Mouse (Mus musculus) thymus, adult 2 months (tissue): ENCODE measurements around the gene Atf6. TPM values are rescaled to one million over a fixed set of nuclear protein-coding genes. Genes with fewer than 3 reads are reported as not detected.

Experiments used
- DNase-seq: peaks from one replicate; pipeline ENCODE4 v3.0.0; 2021
- H3K27ac ChIP-seq: fragments of 200-500 bp; 2 replicates; pipeline ENCODE4 v1.5.1; 2012; ENCODE audit warnings: low read length, control low read depth; ENCODE audit not compliant: control insufficient read depth, insufficient read depth
- H3K27me3 ChIP-seq: fragments of 200-500 bp; 2 replicates; pipeline ENCODE4 v1.6.1; 2012; ENCODE audit warnings: mild to moderate bottlenecking, low read length, moderate library complexity, mixed read lengths; ENCODE audit not compliant: control insufficient read depth, insufficient read depth
- H3K36me3 ChIP-seq: fragments of 200-500 bp; 2 replicates; pipeline ENCODE4 v1.6.1; 2012; ENCODE audit warnings: mild to moderate bottlenecking, low read length, moderate library complexity; ENCODE audit not compliant: control insufficient read depth, insufficient read depth
- H3K4me1 ChIP-seq: fragments of 200-500 bp; replicated peaks from 2 replicates; pipeline ENCODE4 v1.6.1; 2012; ENCODE audit warnings: low read length; ENCODE audit not compliant: control insufficient read depth, insufficient read depth
- H3K4me3 ChIP-seq: fragments of 200-500 bp; 2 replicates; pipeline ENCODE4 v1.5.1; 2012; ENCODE audit warnings: mild to moderate bottlenecking, low read length, control low read depth, moderate library complexity; ENCODE audit not compliant: control insufficient read depth, insufficient read depth
- CTCF ChIP-seq: fragments of 200-500 bp; IDR thresholded peaks from 2 replicates; pipeline ENCODE4 v1.5.1; 2012; ENCODE audit warnings: mild to moderate bottlenecking, control low read depth, low read length, moderate library complexity, borderline replicate concordance; ENCODE audit not compliant: control insufficient read depth, poor library complexity, insufficient read depth; ENCODE audit errors: extremely low read depth
- POLR2A ChIP-seq: fragments of 200-500 bp; IDR thresholded peaks from 2 replicates; pipeline ENCODE4 v1.6.1; 2012; ENCODE audit warnings: mild to moderate bottlenecking, low read length, control low read depth, moderate library complexity; ENCODE audit not compliant: control insufficient read depth, poor library complexity, insufficient read depth; ENCODE audit errors: extremely low read depth
- WGBS: fragments of 180-500 bp; shearing (Covaris S2); methylation state at CpG from one replicate; pipeline ENCODE4 v1.1.7; 2018; 5-methylcytosine and 5-hydroxymethylcytosine counted together
- polyA plus RNA-seq: library from polyadenylated mRNA; depleted of rRNA; stranded (reverse); fragments of >200 nt; gene quantifications from 2 replicates; pipeline ENCODE4 v1.2.3, GENCODE M21; 2012

The Atf6 gene
- polyA plus RNA-seq, 1 experiment: 7.0 TPM

- no peak for DNase-seq
- no peaks in the 10 kb centered on the region for H3K4me1 ChIP-seq
- no peak overlapping the region for H3K4me3 ChIP-seq
- H3K27ac ChIP-seq: no peak overlapping the region
- no peaks in the 10 kb centered on the region for H3K36me3 ChIP-seq
- no peaks in the 10 kb centered on the region for H3K27me3 ChIP-seq
- TF ChIP-seq CTCF: no peak
- TF ChIP-seq POLR2A: no peak
- 92% methylated on average over 5 of the region's 5 CpGs for WGBS
Observed at GRCm38 (mm10) chr1:170741497-170742246, 125.9 kb downstream of the Atf6 start.

DNA sequence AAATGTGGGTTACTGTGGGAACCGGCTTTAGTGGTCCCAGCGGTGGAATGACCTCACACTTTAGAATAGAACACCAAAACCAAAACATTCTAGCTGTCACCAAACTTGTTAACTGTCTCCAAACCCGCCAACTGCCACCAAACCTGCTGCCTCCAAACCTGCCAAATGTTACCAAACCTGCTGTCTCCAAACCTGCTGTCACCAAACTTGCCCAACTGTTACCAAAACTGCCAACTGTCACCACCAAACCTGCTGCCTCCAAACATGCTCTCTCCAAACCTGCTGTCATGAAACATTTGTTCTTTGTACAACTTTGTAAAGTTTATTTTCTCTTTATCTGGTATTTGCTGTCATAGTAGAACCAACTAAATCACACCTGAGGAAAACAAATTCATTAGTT lies 132.7 kb downstream of the Atf6 start:
- no peaks in the 10 kb centered on the region for H3K4me1 ChIP-seq
- no peak for DNase-seq
- H3K4me3 ChIP-seq: no peak overlapping the region
- WGBS: 94% methylated on average over 3 of the region's 3 CpGs
- no peak overlapping the region for H3K27ac ChIP-seq
- TF ChIP-seq CTCF (no peak), POLR2A (no peak)
- H3K36me3 ChIP-seq: no peaks in the 10 kb centered on the region
- H3K27me3 ChIP-seq: no peaks in the 10 kb centered on the region

GRCm38 (mm10) chr1:170732596-170732890 lies 135.0 kb downstream of the Atf6 start:
- TF ChIP-seq CTCF: no peak
- TF ChIP-seq POLR2A: no peak
- no peaks in the 10 kb centered on the region for H3K4me1 ChIP-seq
- H3K27me3 ChIP-seq: no peaks in the 10 kb centered on the region
- 93% methylated on average over 2 of the region's 2 CpGs for WGBS
- H3K36me3 ChIP-seq: no peaks in the 10 kb centered on the region
- no peak overlapping the region for H3K27ac ChIP-seq
- DNase-seq: no peak
- no peak overlapping the region for H3K4me3 ChIP-seq

DNA sequence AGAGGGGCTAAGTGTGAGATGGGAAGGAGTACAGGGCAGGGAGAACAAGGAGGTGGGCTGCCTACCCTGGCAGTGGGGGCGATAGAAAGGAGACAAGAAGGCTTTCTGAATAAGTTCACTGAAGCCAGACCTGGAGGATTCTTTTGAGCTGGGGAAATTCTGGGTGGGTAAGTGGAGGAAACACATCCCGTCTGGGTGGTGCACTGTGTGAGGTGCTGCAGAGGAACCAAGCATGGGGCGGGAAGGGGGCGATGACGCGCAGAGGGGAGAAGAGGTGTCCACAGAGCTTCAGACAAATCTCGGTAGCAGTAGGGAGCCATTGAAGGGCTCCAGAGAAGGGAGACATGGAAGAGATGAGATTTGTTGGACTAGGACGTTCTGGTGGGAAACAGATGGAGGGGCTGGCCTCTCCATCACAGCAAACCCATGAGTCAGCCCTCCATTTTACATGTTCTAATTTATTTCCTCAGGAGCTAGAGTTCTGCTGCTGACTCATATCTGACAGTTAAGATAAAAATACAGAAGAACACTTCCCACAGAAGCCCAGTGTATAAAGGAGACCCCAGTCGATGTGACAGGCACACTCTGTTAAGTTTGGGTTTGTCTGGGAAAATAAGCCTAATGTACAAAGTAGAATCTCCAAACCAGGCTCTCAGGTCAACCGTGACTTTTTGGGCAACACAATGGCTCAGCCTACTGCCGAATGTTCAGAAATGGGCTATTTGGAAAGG lies 135.5 kb downstream of the Atf6 start:
- H3K27me3 ChIP-seq: no peaks in the 10 kb centered on the region
- no peaks in the 10 kb centered on the region for H3K36me3 ChIP-seq
- no peaks in the 10 kb centered on the region for H3K4me1 ChIP-seq
- H3K27ac ChIP-seq: no peak overlapping the region
- 87% methylated on average over 11 of the region's 11 CpGs for WGBS
- TF ChIP-seq CTCF (no peak), POLR2A (no peak)
- H3K4me3 ChIP-seq: no peak overlapping the region
- DNase-seq: no peak

DNA sequence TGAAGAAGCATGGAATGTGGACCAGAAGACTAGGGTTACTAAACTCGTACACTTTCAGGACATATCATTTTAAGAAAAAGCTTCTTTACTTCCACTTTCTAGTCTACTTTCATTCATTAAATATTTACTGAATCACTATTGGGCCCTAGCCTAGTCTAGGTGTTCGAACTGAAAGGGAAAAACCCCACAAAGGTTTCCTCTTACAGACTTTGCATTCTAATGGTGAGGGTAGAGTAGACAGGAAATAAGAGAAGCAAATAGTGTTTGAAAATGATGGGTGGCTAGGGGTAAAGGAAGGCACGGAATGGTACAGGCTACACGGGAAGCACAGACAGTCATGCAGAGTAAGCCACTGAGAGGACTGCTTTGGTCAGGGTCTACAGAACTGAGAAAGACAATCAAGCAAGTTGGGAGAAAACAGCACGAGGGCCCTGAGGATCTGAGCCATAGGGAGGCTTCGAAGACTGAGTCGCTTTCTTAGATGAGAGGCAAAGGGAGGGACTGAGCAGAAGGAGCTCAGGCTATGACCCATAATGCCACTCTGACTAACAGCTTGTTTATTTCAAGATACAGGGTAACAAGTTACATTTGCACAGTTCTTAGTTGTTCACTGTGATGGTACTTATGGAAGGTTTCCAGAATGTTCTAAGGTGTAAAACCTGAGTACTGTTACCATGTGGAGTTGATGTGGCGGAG lies 138.2 kb downstream of the Atf6 start:
- H3K4me1 ChIP-seq: no peaks in the 10 kb centered on the region
- TF ChIP-seq CTCF (no peak), POLR2A (no peak)
- H3K27me3 ChIP-seq: no peaks in the 10 kb centered on the region
- WGBS: 88% methylated on average over 8 of the region's 8 CpGs
- DNase-seq: no peak
- no peak overlapping the region for H3K4me3 ChIP-seq
- H3K36me3 ChIP-seq: no peaks in the 10 kb centered on the region
- no peak overlapping the region for H3K27ac ChIP-seq

- Histone ChIP-seq H3K4me3 (no peak overlapping the region), H3K27me3 (no peaks in the 10 kb centered on the region), H3K36me3 (no peaks in the 10 kb centered on the region), H3K27ac (no peak overlapping the region), H3K4me1 (no peaks in the 10 kb centered on the region)
- TF ChIP-seq CTCF: no peak
- TF ChIP-seq POLR2A: no peak
- no peak for DNase-seq
- WGBS: 87% methylated on average over 6 of the region's 6 CpGs
Observed at GRCm38 (mm10) chr1:170728524-170728923, 139.0 kb downstream of the Atf6 start.
